Mouse (Mus musculus): ENCODE measurements around the gene Snx20.

The Snx20 gene

DNA sequence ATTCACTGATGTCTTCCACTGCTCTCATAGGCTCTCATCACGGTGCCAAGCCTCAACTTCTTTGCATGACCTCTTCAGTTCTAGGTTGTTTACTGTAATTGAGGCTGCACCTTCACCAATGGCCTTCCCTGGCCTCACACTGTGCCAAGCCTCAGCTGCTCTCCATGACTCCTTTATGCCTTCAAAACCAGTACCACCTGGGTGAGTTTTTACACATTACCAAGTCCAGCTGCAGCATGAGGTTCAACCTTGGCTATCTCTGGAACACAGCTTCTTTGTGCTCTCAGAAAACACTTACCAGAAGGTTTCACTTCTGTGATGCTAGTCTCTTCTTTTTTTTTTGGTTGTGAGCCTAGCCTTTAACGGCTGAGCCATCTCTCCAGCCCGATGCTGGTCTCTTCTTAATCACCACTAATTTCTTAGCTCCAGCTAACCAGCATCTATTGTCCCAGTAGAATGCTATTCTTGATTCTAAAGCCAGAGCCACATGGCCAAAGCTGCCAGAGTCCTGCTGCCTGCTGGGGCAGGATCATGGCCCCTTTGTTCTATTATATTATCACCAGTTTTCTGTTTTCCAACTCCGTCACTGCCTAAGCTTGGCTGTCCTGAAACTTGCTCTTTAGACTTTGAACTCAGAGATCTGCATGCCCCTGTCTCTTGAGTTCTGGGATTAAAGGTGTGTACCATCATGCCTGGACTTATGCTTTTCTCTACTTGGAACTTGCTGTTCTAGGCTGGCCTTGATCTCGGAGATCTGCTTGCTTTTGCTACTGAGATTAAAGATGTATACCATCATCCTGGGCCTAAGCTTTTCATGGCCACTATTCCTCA lies 7.0 kb upstream of the Snx20 start:
- no peak for DNase-seq (ENCODE audit: low spot score in 2 of 2)

GRCm38 (mm10) chr8:88638908-88639307 lies 3.0 kb upstream of the Snx20 start:
- no peak for DNase-seq (ENCODE audit: low spot score in 2 of 2)

DNA sequence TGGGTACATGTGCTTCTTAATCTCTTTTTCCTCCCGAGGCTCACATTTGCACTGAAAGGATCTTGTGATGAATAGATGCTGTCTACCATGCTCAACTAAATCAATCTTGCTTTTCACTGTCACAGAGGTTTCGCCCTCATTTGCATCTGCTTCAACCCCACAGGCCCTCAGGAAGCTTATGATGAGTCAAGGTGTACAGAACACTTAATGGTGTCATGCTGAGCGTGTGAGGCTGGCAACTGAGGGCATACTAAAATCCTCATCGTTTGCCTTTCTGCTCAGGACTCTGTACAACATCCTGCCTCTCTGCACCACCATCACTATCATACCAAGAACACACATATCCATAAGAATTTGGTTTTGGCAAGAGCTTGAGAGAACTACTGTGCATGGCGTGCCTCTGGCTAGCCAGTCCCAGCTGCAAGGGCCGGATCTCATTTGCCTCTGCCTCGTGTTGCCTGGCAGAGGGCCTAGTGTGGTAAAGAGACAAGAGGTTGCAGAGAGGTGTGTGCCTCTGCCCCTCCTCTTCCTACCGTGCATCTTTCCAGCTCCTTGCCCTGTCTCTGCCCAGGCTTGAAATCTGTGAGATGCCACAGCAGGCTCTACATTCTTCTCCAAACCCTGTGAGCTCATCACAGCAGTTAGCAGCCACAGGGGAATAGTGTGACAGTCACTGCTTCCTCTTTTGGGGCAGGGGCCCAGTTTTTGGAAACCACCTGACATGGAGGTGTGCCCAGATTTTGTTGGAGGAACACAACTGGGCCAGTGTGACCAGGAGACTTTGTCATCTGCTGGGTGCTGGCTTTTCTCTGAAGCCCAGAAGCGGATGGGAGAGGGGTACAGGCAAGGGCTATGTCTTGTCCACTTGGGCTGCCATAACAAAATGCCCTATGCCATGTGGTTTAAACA lies 1.4 kb upstream of the Snx20 start:
- DNase-seq (ENCODE audit: low spot score in 2 of 2) = peak in 1 of 2 experiments; percentile 67

DNA sequence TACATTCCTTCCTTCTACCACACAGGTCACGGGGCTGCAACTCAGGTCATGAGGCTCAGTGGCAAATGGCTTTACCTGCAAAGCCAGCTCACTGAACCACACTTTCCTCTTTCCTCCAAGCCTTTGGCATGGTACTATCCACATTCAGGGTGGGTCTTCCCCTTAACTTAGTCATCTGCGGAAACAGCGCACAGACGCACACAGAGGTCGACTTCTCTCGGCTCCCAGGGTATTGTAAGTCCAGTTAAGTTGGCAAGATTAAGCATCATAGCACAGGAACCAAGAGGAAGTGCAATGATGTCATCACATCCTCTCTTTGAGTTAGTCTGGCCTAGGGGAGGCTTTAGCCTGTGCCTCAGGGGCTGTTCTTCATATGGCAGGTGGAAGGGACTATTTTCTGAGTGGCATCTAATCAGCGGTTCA lies 2.6 kb downstream of the Snx20 start:
- no peak for DNase-seq (ENCODE audit: low spot score in 2 of 2)

DNA sequence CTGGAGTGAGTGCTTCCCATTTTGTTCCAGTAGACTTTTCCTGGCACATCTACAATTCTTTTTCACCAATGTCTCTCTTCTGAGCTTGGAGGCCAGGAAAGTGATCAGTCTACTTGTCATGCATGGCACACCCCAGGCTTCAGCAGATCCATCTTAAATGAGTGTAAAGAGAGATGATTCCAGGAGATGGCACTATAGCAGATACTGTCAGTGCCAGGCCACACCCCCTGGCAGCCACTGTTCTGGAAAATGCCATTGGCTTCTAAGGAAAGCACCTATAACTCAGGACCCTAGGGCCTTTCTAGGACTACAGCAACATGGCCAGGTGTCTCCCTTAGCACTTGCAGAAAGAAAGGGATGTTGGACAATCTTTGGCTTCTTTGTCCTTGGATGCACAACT lies 4.8 kb downstream of the Snx20 start:
- no peak for DNase-seq (ENCODE audit: low spot score in 2 of 2)

DNA sequence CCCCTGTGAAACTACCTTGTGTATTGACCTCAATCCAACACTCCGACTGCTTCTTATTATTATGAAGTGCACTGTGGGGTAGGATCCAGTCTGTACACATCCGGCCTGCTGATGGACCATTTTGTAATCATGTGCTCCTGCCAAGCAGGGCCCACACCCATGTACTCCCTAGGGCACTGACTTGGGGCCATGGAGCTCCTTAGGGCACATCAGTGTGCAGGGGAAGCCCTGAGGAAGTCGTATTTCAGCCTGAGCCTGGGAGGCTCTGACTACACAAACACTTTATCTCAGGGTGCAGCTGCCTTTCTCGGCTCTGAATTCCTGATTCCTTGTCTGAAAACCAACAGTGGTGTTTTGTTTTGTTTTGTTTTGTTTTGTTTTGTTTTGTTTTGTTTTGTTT lies 5.7 kb downstream of the Snx20 start:
- no peak for DNase-seq (ENCODE audit: low spot score in 2 of 2)

GRCm38 (mm10) chr8:88628001-88628774 lies 7.7 kb downstream of the Snx20 start:
- no peak for DNase-seq (ENCODE audit: low spot score in 2 of 2)

DNA sequence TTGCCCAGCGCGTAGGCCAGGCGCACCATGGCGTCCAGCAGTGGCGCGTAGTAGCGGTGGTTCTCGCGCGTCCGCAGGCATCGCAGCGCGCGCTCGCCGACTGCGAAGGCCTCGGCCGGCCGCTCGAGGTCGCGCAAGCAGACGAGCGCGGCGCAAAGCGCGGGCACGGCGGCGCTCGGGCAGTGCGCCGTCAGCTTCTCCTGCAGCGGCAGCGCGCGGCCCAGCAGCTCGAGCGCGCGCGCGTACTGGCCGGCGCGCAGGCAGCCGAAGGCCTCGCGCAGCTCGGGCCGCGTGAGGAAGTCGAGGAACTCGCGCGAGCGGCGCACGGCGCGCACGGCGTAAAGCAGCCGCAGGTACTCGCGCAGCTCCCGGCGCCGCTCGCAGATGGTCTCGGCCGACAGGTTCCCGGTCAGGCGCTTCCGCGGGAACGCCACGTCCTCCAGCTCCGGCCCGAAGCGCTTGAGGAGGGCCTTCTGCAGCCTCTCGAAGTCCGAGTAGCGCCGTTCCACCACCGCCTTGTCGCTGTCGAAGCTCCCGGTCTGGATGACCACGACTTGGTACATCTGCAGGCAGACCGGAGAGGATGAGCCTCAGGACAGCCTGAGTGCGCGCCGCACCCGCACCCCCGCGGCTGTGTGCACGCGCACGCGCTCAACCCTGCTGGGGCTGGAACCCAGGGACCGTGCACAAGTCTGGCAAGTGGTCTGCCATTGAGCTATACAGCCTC lies 8.5 kb downstream of the Snx20 start:
- peak in 1 of 2 experiments; percentile 48 for DNase-seq (ENCODE audit: low spot score in 2 of 2)

GRCm38 (mm10) chr8:88626940-88627264 lies 9.0 kb downstream of the Snx20 start:
- no peak for DNase-seq (ENCODE audit: low spot score in 2 of 2)

DNA sequence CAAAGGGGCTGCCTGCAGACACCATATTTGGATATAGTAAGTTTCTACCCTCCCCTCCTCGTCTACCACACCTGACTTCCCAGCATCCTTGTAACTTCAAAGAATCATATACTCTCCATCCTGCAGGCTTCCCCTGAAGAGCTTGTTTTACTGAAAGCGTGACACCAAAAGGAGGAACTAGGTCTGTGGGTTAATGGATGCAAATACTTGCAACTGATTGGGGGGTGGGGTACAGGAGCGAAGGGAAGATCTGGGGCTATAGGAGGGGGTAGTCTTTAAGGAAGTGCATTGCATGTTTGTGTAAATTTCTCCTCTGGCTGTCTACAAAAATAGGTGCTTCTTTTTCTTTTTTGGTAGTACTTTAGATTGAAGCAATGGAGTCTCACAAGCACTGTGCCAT lies 9.5 kb downstream of the Snx20 start:
- DNase-seq (ENCODE audit: low spot score in 2 of 2) = no peak

DNA sequence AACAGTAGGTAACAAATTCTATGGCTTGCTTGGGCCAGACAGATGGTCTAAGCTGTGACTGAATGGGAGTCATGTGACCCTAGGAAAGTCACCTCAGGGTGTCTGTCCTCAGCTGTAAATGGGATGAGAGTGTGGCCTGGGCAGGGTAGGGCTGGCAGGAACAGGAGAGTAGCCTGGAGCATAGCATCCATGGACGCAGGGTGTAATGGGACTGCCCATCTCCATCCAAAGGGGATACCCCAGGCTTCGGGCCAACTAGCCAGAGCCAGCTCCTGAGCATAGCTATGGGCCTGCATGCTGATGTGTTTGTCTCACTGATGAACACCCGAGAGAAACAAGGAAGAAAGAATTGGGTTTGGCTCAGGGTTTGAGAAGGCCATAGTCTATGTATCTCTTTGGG lies 11.7 kb downstream of the Snx20 start:
- DNase-seq (ENCODE audit: low spot score in 2 of 2) = no peak

- no peak for DNase-seq (ENCODE audit: low spot score in 2 of 2)
These were observed 12.6 kb downstream of the Snx20 start for GRCm38 (mm10) chr8:88623351-88623750.

GRCm38 (mm10) chr8:88621408-88621807 lies 14.5 kb downstream of the Snx20 start:
- DNase-seq (ENCODE audit: low spot score in 2 of 2) = peak; percentile 39 to 73

DNA sequence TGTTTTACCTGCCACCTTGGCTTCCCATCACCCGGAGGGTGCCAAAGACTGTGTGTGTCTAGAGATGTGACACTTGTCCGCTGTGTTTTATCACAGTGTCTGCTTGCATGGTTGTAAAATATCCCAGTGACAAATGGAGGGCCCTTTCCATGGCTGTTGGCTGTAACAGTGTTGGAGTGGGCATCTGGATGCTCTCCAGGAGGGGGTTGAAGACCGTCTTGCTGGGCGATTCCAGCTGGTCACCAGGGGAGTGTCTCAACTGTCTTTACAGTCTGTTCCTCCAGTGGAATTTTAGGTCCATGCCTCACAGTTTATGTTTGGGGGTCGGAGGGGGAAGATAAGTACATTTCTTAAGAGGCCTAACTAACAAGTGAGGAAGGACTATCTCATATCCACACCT lies 15.0 kb downstream of the Snx20 start:
- no peak for DNase-seq (ENCODE audit: low spot score in 2 of 2)

- DNase-seq (ENCODE audit: low spot score in 2 of 2) = peak in 1 of 2 experiments; percentile 51
These were observed 16.4 kb downstream of the Snx20 start for GRCm38 (mm10) chr8:88619513-88619912.

DNA sequence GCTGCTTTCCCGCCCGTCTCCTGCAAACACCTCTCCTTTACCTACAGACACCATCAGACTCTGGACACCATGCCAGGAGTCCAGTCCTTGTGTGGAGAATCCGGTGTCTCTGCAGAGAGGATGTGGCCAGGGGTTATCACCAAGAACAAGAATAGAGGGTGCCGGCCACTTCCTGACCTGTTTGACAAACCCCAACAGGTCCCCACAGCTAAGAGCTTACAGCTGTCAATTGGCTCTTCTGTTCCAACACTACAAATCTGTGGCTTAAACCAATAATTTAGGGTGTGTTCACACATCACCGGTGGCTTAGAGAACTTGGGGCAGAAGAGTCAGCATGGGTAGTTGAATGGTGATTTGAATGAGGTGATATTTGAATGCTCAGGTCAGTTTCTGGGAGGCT lies 17.3 kb downstream of the Snx20 start:
- no peak for DNase-seq (ENCODE audit: low spot score in 2 of 2)

DNA sequence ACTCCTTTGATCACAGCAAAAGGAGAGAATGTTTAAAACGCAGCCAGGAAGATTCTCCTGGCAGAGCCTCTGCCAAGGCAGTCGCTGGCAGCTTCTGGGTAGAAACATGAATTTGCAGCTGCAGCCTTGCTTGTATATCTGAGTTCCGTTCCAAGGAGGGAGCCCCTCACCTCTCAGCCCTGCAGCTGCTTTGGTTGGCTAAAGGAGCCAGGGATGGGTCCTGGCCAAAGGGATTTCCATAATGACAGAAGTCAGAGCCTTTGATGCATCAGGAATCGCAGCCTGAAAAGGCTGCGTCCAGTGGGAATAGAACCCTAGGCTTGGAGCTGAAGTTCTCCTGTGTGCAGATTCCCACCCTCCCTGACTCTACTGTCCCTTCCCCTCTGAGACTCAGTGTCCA lies 20.9 kb downstream of the Snx20 start:
- no peak for DNase-seq (ENCODE audit: low spot score in 2 of 2)

- no peak for DNase-seq (ENCODE audit: low spot score in 2 of 2)
These were observed 25.7 kb downstream of the Snx20 start for GRCm38 (mm10) chr8:88610271-88610670.

DNA sequence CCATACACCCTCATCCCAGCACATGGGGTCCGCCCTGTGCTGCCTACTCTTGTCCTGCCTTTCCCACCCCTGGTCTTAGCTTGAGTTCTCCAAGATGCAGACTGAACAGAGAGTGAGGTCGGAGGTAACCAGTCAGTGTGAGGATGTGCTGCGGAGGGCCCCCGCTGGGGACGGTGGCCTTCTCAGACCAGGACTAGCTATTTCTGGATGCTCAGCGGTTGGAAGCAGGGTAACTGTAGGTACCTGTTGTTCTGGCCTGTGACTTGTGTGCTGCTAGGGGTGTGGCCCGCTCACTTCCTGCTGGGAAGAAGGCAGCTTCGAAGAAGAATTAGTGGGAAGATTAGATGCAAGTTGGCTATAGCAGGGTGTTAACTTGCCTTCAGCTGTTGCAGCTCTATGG lies 26.9 kb downstream of the Snx20 start:
- DNase-seq (ENCODE audit: low spot score in 2 of 2) = no peak

DNA sequence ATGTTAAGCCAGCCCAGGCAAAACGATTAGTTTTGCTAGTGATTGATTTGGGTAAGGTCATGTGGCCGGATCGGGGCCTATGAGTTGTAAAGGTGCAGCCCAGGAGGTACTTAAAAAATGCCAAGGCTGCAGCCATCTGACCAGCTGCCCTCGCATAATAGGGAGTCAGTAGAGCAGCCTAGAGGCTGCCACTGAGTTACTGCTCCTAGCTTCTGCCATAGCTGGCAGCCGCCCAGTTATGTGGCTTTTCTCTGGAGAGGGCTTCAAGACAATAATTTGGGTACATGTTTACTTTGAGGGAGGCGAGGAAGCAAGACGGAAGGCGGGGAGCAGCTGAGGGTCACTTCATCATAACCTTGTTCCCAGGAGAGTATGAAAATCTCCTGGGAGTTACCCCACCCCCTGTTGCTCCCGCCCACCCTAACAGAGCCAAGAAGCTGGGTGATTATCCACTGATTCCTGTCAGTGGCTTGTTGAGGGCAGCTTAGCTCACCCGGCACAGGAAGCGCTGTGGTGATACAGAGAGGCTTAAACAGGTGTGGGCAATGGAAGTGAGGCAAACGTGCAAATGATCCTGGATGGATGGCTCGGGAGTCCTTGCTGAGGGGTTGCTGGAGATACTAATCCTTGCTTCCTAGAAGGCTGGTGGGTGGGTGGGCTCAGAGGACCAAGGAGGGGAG lies 30.4 kb downstream of the Snx20 start:
- no peak for DNase-seq (ENCODE audit: low spot score in 2 of 2)

Measured in spleen, postnatal 10 days (tissue).